Mouse (Mus musculus) midbrain, embryonic 12.5 days (tissue): ENCODE results near the gene Olfr1348. TPM values are rescaled to one million over a fixed set of nuclear protein-coding genes. Genes with fewer than 3 reads are reported as not detected.
"Not testable (repeated sequence)": the region's sequence is repeated elsewhere in the genome, so short reads cannot be mapped to it uniquely, and the experiment has no call there.

Experiments
- ATAC-seq: fragments of 200-750 bp; cut with Nextera tagmentation; 2 replicates; pipeline ENCODE4 v1.8.0; 2017; ENCODE audit warnings: low read depth, moderate TSS enrichment, moderate library complexity; ENCODE audit not compliant: low FRiP score
- H3K27ac ChIP-seq: fragments of 300-500 bp; sonication (generic); replicated peaks from 2 replicates; pipeline ENCODE4 v1.5.1; 2016; ENCODE audit warnings: mild to moderate bottlenecking
- H3K27me3 ChIP-seq: fragments of 300-500 bp; sonication (generic); 2 replicates; pipeline ENCODE4 v1.6.1; 2016; ENCODE audit warnings: mild to moderate bottlenecking
- H3K36me3 ChIP-seq: fragments of 300-500 bp; sonication (generic); 2 replicates; pipeline ENCODE4 v1.6.1; 2016
- H3K4me1 ChIP-seq: fragments of 300-500 bp; sonication (generic); 2 replicates; pipeline ENCODE4 v1.6.1; 2016
- H3K4me2 ChIP-seq: fragments of 300-500 bp; sonication (generic); replicated peaks from 2 replicates; pipeline ENCODE4 v1.6.1; 2016; ENCODE audit warnings: mild to moderate bottlenecking, moderate library complexity
- H3K4me3 ChIP-seq: fragments of 300-500 bp; sonication (generic); 2 replicates; pipeline ENCODE4 v1.5.1; 2016; ENCODE audit warnings: mild to moderate bottlenecking
- H3K9ac ChIP-seq: fragments of 300-500 bp; sonication (generic); replicated peaks from 2 replicates; pipeline ENCODE4 v1.6.1; 2016; ENCODE audit warnings: mild to moderate bottlenecking, moderate library complexity
- H3K9me3 ChIP-seq: fragments of 300-500 bp; sonication (generic); 2 replicates; pipeline ENCODE4 v1.6.1; 2016; ENCODE audit warnings: mild to moderate bottlenecking
- WGBS: fragments of 180-500 bp; shearing (Covaris S2); methylation state at CpG from one replicate; pipeline ENCODE4 v1.1.7; 2016; 5-methylcytosine and 5-hydroxymethylcytosine counted together
- polyA plus RNA-seq: library from polyadenylated mRNA; unstranded; fragments of >200 nt; fragmentation: Nextera tagmentation; extraction: Ambion mirVana; gene quantifications from 2 replicates; pipeline ENCODE4 v1.2.1, GENCODE M21; 2016

The Olfr1348 gene
- polyA plus RNA-seq = not detected in 2 replicates

- H3K27ac ChIP-seq = no peak within 1 kb of the TSS
- no peak within 1 kb of the TSS for H3K4me2 ChIP-seq
- 88% methylated on average over 1 of the region's 1 CpGs for WGBS
- no peak within 1 kb of the TSS for H3K9ac ChIP-seq
- H3K36me3 ChIP-seq = no peaks in the 10 kb centered on the region
- no peak within 1 kb of the TSS for H3K4me3 ChIP-seq
- H3K4me1 ChIP-seq = no peaks in the 10 kb centered on the region
- no peaks in the 10 kb centered on the region for H3K27me3 ChIP-seq
- H3K9me3 ChIP-seq = 0 out of 2 replicates have a peak, but pooled peaks cover 9% of the 10 kb centered on the region
- ATAC-seq = no peak
Observed at GRCm38 (mm10) chr7:6508648-6509047, at the start of gene Olfr1348. Gene Olfr1348, minus strand, starts transcription at chr7:6508748.

- H3K36me3 ChIP-seq = no peaks in the 10 kb centered on the region
- H3K9me3 ChIP-seq = peaks cover 14% of the 10 kb centered on the region; the same call in 1 of the 2 replicates
- WGBS = 66% methylated on average over 5 of the region's 5 CpGs
- H3K27me3 ChIP-seq = no peaks in the 10 kb centered on the region
- no peak overlapping the region for H3K9ac ChIP-seq
- no peak for ATAC-seq
- H3K27ac ChIP-seq = no peak overlapping the region
- H3K4me1 ChIP-seq = no peaks in the 10 kb centered on the region
- no peak overlapping the region for H3K4me3 ChIP-seq
- H3K4me2 ChIP-seq = no peak overlapping the region
Observed at GRCm38 (mm10) chr7:6526141-6526540, 17.6 kb upstream of the Olfr1348 start.

GRCm38 (mm10) chr7:6525001-6525400 lies 16.5 kb upstream of the Olfr1348 start:
- no peak overlapping the region for H3K27ac ChIP-seq
- H3K36me3 ChIP-seq = no peaks in the 10 kb centered on the region
- H3K27me3 ChIP-seq = no peaks in the 10 kb centered on the region
- H3K4me2 ChIP-seq = no peak overlapping the region
- H3K4me1 ChIP-seq = no peaks in the 10 kb centered on the region
- no peak for ATAC-seq
- WGBS = 63% methylated on average over 3 of the region's 3 CpGs
- H3K4me3 ChIP-seq = no peak overlapping the region
- H3K9me3 ChIP-seq = peaks cover 18% of the 10 kb centered on the region; the same call in 1 of the 2 replicates
- no peak overlapping the region for H3K9ac ChIP-seq

- H3K9me3 ChIP-seq = peaks cover 18% of the 10 kb centered on the region
- H3K4me1 ChIP-seq = no peaks in the 10 kb centered on the region
- ATAC-seq = no peak
- H3K9ac ChIP-seq = no peak within 1 kb of the TSS
- no peaks in the 10 kb centered on the region for H3K36me3 ChIP-seq
- no peak within 1 kb of the TSS for H3K4me2 ChIP-seq
- H3K27me3 ChIP-seq = no peaks in the 10 kb centered on the region
- no peak within 1 kb of the TSS for H3K27ac ChIP-seq
- 88% methylated on average over 5 of the region's 5 CpGs for WGBS
- no peak within 1 kb of the TSS for H3K4me3 ChIP-seq
Observed at GRCm38 (mm10) chr7:6522850-6523249, 14.3 kb upstream of the Olfr1348 start, which contains the start of gene Olfr1349. Gene Olfr1349, minus strand, starts transcription at chr7:6522950.

GRCm38 (mm10) chr7:6521666-6522065 lies 13.1 kb upstream of the Olfr1348 start:
- Histone ChIP-seq H3K36me3 (no peaks in the 10 kb centered on the region), H3K4me1 (no peaks in the 10 kb centered on the region), H3K4me3 (no peak overlapping the region), H3K27ac (no peak overlapping the region), H3K4me2 (no peak overlapping the region), H3K9me3 (peaks cover 13% of the 10 kb centered on the region; the same call in 1 of the 2 replicates), H3K27me3 (no peaks in the 10 kb centered on the region), H3K9ac (no peak overlapping the region)
- no peak for ATAC-seq
- WGBS = 52% methylated on average over 1 of the region's 1 CpGs

GRCm38 (mm10) chr7:6499655-6500054 lies 8.9 kb downstream of the Olfr1348 start, which contains the start of gene Olfr1347:
Gene Olfr1347, minus strand, starts transcription at chr7:6499755.
- 56% methylated on average over 1 of the region's 1 CpGs for WGBS
- H3K36me3 ChIP-seq = no peaks in the 10 kb centered on the region
- peaks cover 10% of the 10 kb centered on the region; the same call in 1 of the 2 replicates for H3K9me3 ChIP-seq
- no peak within 1 kb of the TSS for H3K27ac ChIP-seq
- H3K9ac ChIP-seq = no peak within 1 kb of the TSS
- H3K4me2 ChIP-seq = no peak within 1 kb of the TSS
- no peaks in the 10 kb centered on the region for H3K4me1 ChIP-seq
- no peaks in the 10 kb centered on the region for H3K27me3 ChIP-seq
- ATAC-seq = no peak
- H3K4me3 ChIP-seq = no peak within 1 kb of the TSS

- Histone ChIP-seq H3K4me1 (no peaks in the 10 kb centered on the region), H3K4me3 (no peak within 1 kb of the TSS), H3K27me3 (no peaks in the 10 kb centered on the region), H3K36me3 (no peaks in the 10 kb centered on the region), H3K9me3 (peaks cover 7% of the 10 kb centered on the region; the same call in 1 of the 2 replicates), H3K4me2 (no peak within 1 kb of the TSS), H3K9ac (no peak within 1 kb of the TSS), H3K27ac (no peak within 1 kb of the TSS)
- ATAC-seq = no peak
- WGBS = 40% methylated on average over 2 of the region's 2 CpGs
Observed at GRCm38 (mm10) chr7:6486841-6487240, 21.7 kb downstream of the Olfr1348 start, which contains the start of gene Olfr5. Gene Olfr5, minus strand, starts transcription at chr7:6486941.

GRCm38 (mm10) chr7:6477633-6478032 lies 30.9 kb downstream of the Olfr1348 start:
- WGBS = 81% methylated on average over 2 of the region's 2 CpGs
- H3K27me3 ChIP-seq, H3K27ac ChIP-seq, H3K4me2 ChIP-seq, H3K4me3 ChIP-seq, ATAC-seq, H3K36me3 ChIP-seq, H3K9ac ChIP-seq, H3K4me1 ChIP-seq: not testable (repeated sequence)
- peaks cover 15% of the 10 kb centered on the region for H3K9me3 ChIP-seq

GRCm38 (mm10) chr7:6466951-6467350 lies 41.6 kb downstream of the Olfr1348 start, which contains the start of gene Olfr1346:
Gene Olfr1346, plus strand, starts transcription at chr7:6467101.
- no peak within 1 kb of the TSS for H3K27ac ChIP-seq

GRCm38 (mm10) chr7:6456399-6456798 lies 52.1 kb downstream of the Olfr1348 start:
- no peak overlapping the region for H3K4me2 ChIP-seq
- H3K27ac ChIP-seq = no peak overlapping the region
- WGBS = 47% methylated on average over 3 of the region's 3 CpGs
- H3K4me3 ChIP-seq = no peak overlapping the region
- H3K36me3 ChIP-seq = no peaks in the 10 kb centered on the region
- no peak for ATAC-seq
- H3K27me3 ChIP-seq = no peaks in the 10 kb centered on the region
- no peaks in the 10 kb centered on the region for H3K4me1 ChIP-seq
- H3K9me3 ChIP-seq = 0 out of 2 replicates have a peak, but pooled peaks cover 2% of the 10 kb centered on the region
- no peak overlapping the region for H3K9ac ChIP-seq

More at GRCm38 (mm10) chr7:6466951-6467350, 41.6 kb downstream of the Olfr1348 start, which contains the start of gene Olfr1346:
- no peaks in the 10 kb centered on the region for H3K27me3 ChIP-seq
- no peaks in the 10 kb centered on the region for H3K4me1 ChIP-seq
- no peak within 1 kb of the TSS for H3K4me3 ChIP-seq
- no peaks in the 10 kb centered on the region for H3K9me3 ChIP-seq
- H3K4me2 ChIP-seq = no peak within 1 kb of the TSS
- no peak for ATAC-seq
- no peak within 1 kb of the TSS for H3K9ac ChIP-seq
- no peaks in the 10 kb centered on the region for H3K36me3 ChIP-seq

- no peak within 1 kb of the TSS for H3K27ac ChIP-seq
- H3K4me1 ChIP-seq = no peaks in the 10 kb centered on the region
- ATAC-seq = no peak
- H3K27me3 ChIP-seq = no peaks in the 10 kb centered on the region
- H3K4me2 ChIP-seq = no peak within 1 kb of the TSS
- no peak within 1 kb of the TSS for H3K4me3 ChIP-seq
- no peaks in the 10 kb centered on the region for H3K36me3 ChIP-seq
- no peak within 1 kb of the TSS for H3K9ac ChIP-seq
- 0 out of 2 replicates have a peak, but pooled peaks cover 2% of the 10 kb centered on the region for H3K9me3 ChIP-seq
Observed at GRCm38 (mm10) chr7:6455868-6456267, 52.7 kb downstream of the Olfr1348 start, which contains the start of gene Olfr1336. Gene Olfr1336, plus strand, starts transcription at chr7:6456168.
